Mouse (Mus musculus): ENCODE measurements around the gene Ubap2l.

The Ubap2l gene

GRCm38 (mm10) chr3:90065553-90065952, 13.1 kb upstream of the Ubap2l start:
- DNase-seq: no peak

GRCm38 (mm10) chr3:90064383-90064782, 12.0 kb upstream of the Ubap2l start:
- DNase-seq: no peak

GRCm38 (mm10) chr3:90062539-90062938, 10.1 kb upstream of the Ubap2l start:
- no peak for DNase-seq

GRCm38 (mm10) chr3:90061549-90061948, 9.1 kb upstream of the Ubap2l start:
- DNase-seq: no peak

GRCm38 (mm10) chr3:90051441-90052350, 732 bp downstream of the Ubap2l start, which contains the start of gene 4933434E20Rik:
4933434E20Rik (plus strand) TSS chr3:90051636.
- DNase-seq: peak; percentile 43

GRCm38 (mm10) chr3:90049691-90050090, 2.7 kb downstream of the Ubap2l start:
- DNase-seq: no peak

GRCm38 (mm10) chr3:90036263-90036662, 16.2 kb downstream of the Ubap2l start:
- no peak for DNase-seq

- DNase-seq: no peak
These were observed 17.8 kb downstream of the Ubap2l start for GRCm38 (mm10) chr3:90034653-90035052.

- no peak for DNase-seq
These were observed 35.8 kb downstream of the Ubap2l start for GRCm38 (mm10) chr3:90016626-90017025.

- no peak for DNase-seq
These were observed 42.1 kb downstream of the Ubap2l start for GRCm38 (mm10) chr3:90010291-90010690.

- no peak for DNase-seq
These were observed 48.2 kb downstream of the Ubap2l start for GRCm38 (mm10) chr3:90004091-90004796.

- no peak for DNase-seq
These were observed 52.6 kb downstream of the Ubap2l start for GRCm38 (mm10) chr3:89999830-90000229.

GRCm38 (mm10) chr3:89999090-89999489, 53.3 kb downstream of the Ubap2l start:
- DNase-seq: no peak

GRCm38 (mm10) chr3:89998612-89999054, 53.8 kb downstream of the Ubap2l start, which contains the start of gene Hax1:
Hax1 (minus strand) TSS chr3:89998780.
- DNase-seq: peak; percentile 93

- peak; percentile 12 for DNase-seq
These were observed 54.5 kb downstream of the Ubap2l start for GRCm38 (mm10) chr3:89997791-89998495.

- no peak for DNase-seq
These were observed 57.5 kb downstream of the Ubap2l start for GRCm38 (mm10) chr3:89994807-89995515.

GRCm38 (mm10) chr3:89987822-89988221, 64.6 kb downstream of the Ubap2l start:
- DNase-seq: no peak

GRCm38 (mm10) chr3:89987211-89987610, 65.2 kb downstream of the Ubap2l start:
- no peak for DNase-seq

GRCm38 (mm10) chr3:89982426-89982825, 70.0 kb downstream of the Ubap2l start:
- DNase-seq: no peak

- DNase-seq: no peak
These were observed 75.6 kb downstream of the Ubap2l start for GRCm38 (mm10) chr3:89976859-89977258.

- no peak for DNase-seq
These were observed 83.9 kb downstream of the Ubap2l start for GRCm38 (mm10) chr3:89968509-89968908.

GRCm38 (mm10) chr3:89966946-89967345, 85.5 kb downstream of the Ubap2l start:
- no peak for DNase-seq

Data from layer of hippocampus, adult 9-11 months (tissue).